Mouse (Mus musculus) embryonic fibroblast, embryonic 13.5 days (primary cell): ENCODE results near the gene Opn5.

ENCODE experiments used
- CTCF ChIP-seq: IDR thresholded peaks from 2 replicates; pipeline ENCODE4 v1.5.1; 2011; ENCODE audit warnings: mild to moderate bottlenecking, control low read depth, low read length, moderate library complexity, borderline replicate concordance; ENCODE audit not compliant: insufficient read depth
- POLR2A ChIP-seq: IDR thresholded peaks from 2 replicates; pipeline ENCODE4 v1.6.1; 2011; ENCODE audit warnings: low read depth, mild to moderate bottlenecking, control low read depth, low read length, moderate library complexity

GRCm38 (mm10) chr17:42583029-42583331 lies 28.2 kb downstream of the Opn5 start:
- TF ChIP-seq CTCF (no peak), POLR2A (no peak)
